Mouse (Mus musculus) right cerebral cortex, adult 18-20 months (tissue): ENCODE measurements at regions not wholly inside any gene's neighbourhood (a gene's known extent, or its start where the extent isn't known, plus 50 kb on each side); places are given as distances from the start of the nearest gene placed in this dataset.

Experiments
- DNase-seq: peaks from one replicate; pipeline ENCODE4 v3.0.0; 2022; ENCODE audit warnings: mixed read lengths

- DNase-seq: no peak
Measured at GRCm38 (mm10) chr15:67278869-67279268, 778.2 kb upstream of the Lrrc6 start.

DNA sequence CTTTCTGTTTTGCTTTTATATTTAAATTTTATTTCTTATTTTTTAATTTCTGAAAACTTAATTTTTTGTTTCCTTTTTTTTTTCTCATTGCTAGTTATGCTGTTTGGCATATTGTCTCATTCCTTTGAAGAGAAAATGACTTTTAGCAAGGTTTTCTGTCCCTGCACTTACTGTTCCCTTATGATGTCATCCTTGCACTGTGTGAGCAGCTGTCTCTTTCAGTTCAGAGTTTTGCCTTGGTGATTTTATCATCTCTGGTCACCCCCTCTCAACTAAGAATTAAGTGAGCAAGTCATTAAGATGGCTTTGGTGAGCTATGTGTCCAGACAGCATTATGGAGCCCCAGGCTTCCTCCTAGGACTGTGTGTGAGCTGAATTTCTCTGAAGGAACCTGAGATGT, 774.3 kb upstream of the Lrrc6 start:
- no peak for DNase-seq

- DNase-seq: no peak
Measured at GRCm38 (mm10) chr15:67272397-67272796, 771.7 kb upstream of the Lrrc6 start.

- no peak for DNase-seq
Measured at GRCm38 (mm10) chr15:67263723-67264122, 763.0 kb upstream of the Lrrc6 start.

- no peak for DNase-seq
Measured at GRCm38 (mm10) chr15:67263313-67263712, 762.6 kb upstream of the Lrrc6 start.

- DNase-seq: no peak
Measured at GRCm38 (mm10) chr15:67262269-67262668, 761.6 kb upstream of the Lrrc6 start.

DNA sequence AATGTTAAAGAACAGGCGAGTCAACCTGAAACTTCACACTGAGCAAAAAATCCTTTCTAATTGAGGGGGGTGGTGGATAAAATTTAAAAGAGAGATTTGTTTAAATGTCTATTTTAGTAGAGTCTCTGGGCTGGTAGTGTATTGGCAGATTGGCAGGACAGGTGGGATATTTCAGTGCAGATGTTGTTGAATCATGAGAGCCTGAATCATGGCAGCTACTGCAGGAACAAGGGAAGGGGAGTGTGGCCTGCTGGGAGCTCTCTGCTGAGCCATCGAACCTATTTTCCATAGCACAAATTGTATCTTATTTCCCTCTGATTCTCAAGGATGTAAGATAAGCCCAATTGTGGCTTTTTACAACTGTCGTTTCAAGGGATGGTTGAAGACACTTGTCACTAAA, 760.0 kb upstream of the Lrrc6 start:
- DNase-seq: no peak

DNA sequence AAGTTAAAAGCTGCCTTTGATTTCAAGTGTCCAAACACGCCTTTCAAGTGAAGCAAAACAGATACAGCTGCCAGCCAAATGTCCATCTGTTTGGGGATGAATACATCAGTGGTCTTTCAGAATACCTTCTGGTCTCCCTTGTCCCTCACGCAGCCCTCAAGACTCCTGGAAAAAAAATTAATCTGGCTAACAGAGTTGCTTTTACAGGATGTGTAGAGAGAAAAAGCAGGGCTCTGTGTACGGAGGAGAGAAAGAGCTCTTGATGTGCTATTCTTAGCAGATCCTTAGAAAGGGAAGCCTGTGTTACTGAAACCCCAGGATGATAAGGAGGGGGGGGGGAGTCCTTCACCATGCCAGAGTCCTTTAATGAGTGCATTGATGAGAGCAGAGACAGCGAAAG, 748.4 kb upstream of the Lrrc6 start:
- no peak for DNase-seq

DNA sequence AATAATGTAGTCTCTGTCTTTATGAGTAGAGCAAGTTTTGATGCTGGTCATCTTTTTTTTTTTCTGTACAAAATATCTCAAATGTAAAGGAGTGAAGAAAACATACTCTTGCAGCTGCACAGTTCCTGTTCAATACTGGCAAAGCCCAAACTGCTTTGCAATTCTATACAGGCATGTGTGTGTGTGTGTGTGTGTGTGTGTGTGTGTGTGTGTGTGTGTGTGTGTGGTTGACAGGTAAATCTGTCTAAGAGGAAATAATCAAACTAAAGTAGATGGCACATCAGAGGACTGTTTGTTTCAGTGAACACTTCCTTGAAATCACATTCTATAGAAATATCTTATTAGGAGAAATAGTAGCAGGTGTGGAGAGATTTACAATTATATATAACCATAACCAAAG, 747.8 kb upstream of the Lrrc6 start:
- DNase-seq: no peak

DNA sequence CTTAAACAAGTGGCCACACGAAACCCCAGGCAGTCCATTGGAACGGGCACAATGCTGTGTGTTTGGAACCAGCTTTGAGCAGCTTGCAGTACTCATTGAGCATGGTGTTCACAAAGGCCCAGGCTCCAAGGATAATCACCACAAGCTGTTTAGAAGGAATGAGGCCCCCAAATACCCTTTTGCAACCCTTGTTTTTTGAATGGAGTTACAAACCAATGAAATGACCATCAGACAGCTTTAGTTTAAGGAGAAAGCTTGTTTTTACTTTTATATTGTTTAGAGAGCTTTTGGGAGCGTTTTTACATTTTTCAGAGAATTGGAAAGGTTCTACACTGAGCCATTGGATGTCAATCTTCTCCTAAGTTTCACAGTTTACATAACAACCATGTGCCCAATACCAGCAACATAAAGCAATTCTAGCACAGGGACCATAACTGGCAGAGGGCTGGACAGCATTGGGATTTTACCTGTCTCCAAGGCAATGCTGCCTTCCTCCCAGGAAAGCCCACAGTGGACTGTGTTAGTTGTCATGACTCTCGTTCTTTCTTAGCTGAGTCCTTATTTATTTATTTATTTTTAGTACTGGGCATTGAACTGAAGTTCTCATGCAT, 745.1 kb upstream of the Lrrc6 start:
- no peak for DNase-seq

- no peak for DNase-seq
Measured at GRCm38 (mm10) chr15:67244908-67245657, 744.4 kb upstream of the Lrrc6 start.

GRCm38 (mm10) chr15:67235107-67235785, 734.5 kb upstream of the Lrrc6 start:
- no peak for DNase-seq

- DNase-seq: no peak
Measured at GRCm38 (mm10) chr15:67229359-67229758, 728.6 kb upstream of the Lrrc6 start.

DNA sequence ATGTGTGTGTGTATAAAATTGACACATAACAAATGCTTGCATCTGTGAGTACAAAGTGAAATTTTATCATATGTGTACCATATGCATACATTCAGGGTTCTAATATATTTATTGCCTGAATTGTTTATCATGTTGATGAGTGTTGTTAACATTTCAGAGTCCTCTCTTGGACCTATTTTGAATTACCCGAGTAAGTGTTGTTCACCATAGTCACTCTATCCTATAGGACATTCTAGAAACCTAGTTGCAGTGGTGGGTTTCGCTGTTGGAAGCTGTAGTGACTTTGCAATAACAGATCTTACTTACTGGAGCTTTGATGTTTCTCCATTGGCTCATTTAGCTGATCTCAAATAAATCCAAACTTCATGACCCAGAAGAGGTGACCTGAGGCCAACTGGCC, 727.9 kb upstream of the Lrrc6 start:
- DNase-seq: no peak

GRCm38 (mm10) chr15:67227456-67228164, 726.9 kb upstream of the Lrrc6 start:
- no peak for DNase-seq

GRCm38 (mm10) chr15:67226900-67227299, 726.2 kb upstream of the Lrrc6 start:
- no peak for DNase-seq
